Mouse (Mus musculus) forebrain, postnatal 0 days (tissue): ENCODE results near the gene Sfmbt2. TPM values are rescaled to one million over a fixed set of nuclear protein-coding genes. Genes with fewer than 3 reads are reported as not detected.

Source experiments
- ATAC-seq: fragments of 200-750 bp; cut with Nextera tagmentation; 2 replicates; pipeline ENCODE4 v1.8.0; 2017; ENCODE audit warnings: mild to moderate bottlenecking, moderate library complexity
- DNase-seq: peaks from one replicate; pipeline ENCODE4 v3.0.0-alpha.2; 2015
- H3K27ac ChIP-seq: fragments of 300-500 bp; sonication (generic); 2 replicates; pipeline ENCODE4 v1.5.1; 2014; ENCODE audit warnings: low read depth, mild to moderate bottlenecking, antibody characterized with exemption, low read length, moderate library complexity, mixed read lengths
- H3K27me3 ChIP-seq: fragments of 300-500 bp; sonication (generic); 2 replicates; pipeline ENCODE4 v1.6.1; 2014; ENCODE audit warnings: mild to moderate bottlenecking, low read length, mixed read lengths; ENCODE audit not compliant: insufficient read depth
- H3K36me3 ChIP-seq: fragments of 300-500 bp; sonication (generic); 2 replicates; pipeline ENCODE4 v1.6.1; 2014; ENCODE audit warnings: mild to moderate bottlenecking, moderate library complexity; ENCODE audit not compliant: insufficient read depth
- H3K4me1 ChIP-seq: fragments of 300-500 bp; sonication (generic); 2 replicates; pipeline ENCODE4 v1.6.1; 2014; ENCODE audit warnings: antibody characterized with exemption; ENCODE audit not compliant: insufficient read depth
- H3K4me2 ChIP-seq: fragments of 300-500 bp; sonication (generic); 2 replicates; pipeline ENCODE4 v1.6.1; 2014; ENCODE audit warnings: low read depth, mild to moderate bottlenecking, moderate library complexity
- H3K4me3 ChIP-seq: fragments of 300-500 bp; sonication (generic); 2 replicates; pipeline ENCODE4 v1.5.1; 2014; ENCODE audit warnings: low read depth, low read length, mixed read lengths
- H3K9ac ChIP-seq: fragments of 300-500 bp; sonication (generic); 2 replicates; pipeline ENCODE4 v1.6.1; 2014; ENCODE audit warnings: mild to moderate bottlenecking
- H3K9me3 ChIP-seq: fragments of 300-500 bp; sonication (generic); 2 replicates; pipeline ENCODE4 v1.6.1; 2016; ENCODE audit warnings: low read length
- CTCF ChIP-seq: sonication (generic); IDR thresholded peaks from 2 replicates; pipeline ENCODE4 v1.5.1; 2016; ENCODE audit warnings: antibody characterized with exemption, control low read depth, low read depth
- WGBS: fragments of 180-500 bp; shearing (Covaris S2); extraction: QIAGEN DNeasy Blood & Tissue Kit; methylation state at CpG from one replicate; pipeline ENCODE4 v1.1.7; 2014; 5-methylcytosine and 5-hydroxymethylcytosine counted together
- polyA plus RNA-seq: library from polyadenylated mRNA; unstranded; fragments of >200 nt; fragmentation: Nextera tagmentation; extraction: Ambion mirVana; gene quantifications from 2 replicates; pipeline ENCODE4 v1.2.1, GENCODE M21; 2015
- total RNA-seq: library from RNA; depleted of rRNA; stranded (reverse); fragments of >200 nt; gene quantifications from 2 replicates; pipeline ENCODE4 v1.2.3, GENCODE M21; 2014

Gene Sfmbt2
- total and polyA plus RNA-seq, 2 experiments from 2014 or later = 2.2 to 6.4 TPM

GRCm38 (mm10) chr2:10371899-10372298 is 1.6 kb downstream of the Sfmbt2 start:
- no peak for DNase-seq
- Histone ChIP-seq H3K27me3 (peaks cover 67% of the 10 kb centered on the region), H3K27ac (no peak overlapping the region), H3K9ac (no peak overlapping the region), H3K4me1 (peaks cover 19% of the 10 kb centered on the region), H3K4me2 (peak overlapping the region; percentile 97), H3K9me3 (no peaks in the 10 kb centered on the region), H3K4me3 (peak overlapping the region; percentile 62), H3K36me3 (no peaks in the 10 kb centered on the region)
- under 1% methylated on average over 13 of the region's 18 CpGs for WGBS
- ATAC-seq = no peak
- no peak for TF ChIP-seq CTCF

GRCm38 (mm10) chr2:10372321-10372723 is 2.0 kb downstream of the Sfmbt2 start:
- peak; percentile 59 for TF ChIP-seq CTCF
- H3K27me3 ChIP-seq = peaks cover 63% of the 10 kb centered on the region
- H3K36me3 ChIP-seq = no peaks in the 10 kb centered on the region
- peak overlapping the region; percentile 97 for H3K4me2 ChIP-seq
- H3K4me1 ChIP-seq = peaks cover 19% of the 10 kb centered on the region
- DNase-seq (peak; percentile 87), ATAC-seq (peak; percentile 88)
- H3K9me3 ChIP-seq = no peaks in the 10 kb centered on the region
- H3K9ac ChIP-seq = peak overlapping the region; percentile 47; the same call in 1 of the 2 replicates
- 3% methylated on average over 31 of the region's 31 CpGs for WGBS
- no peak overlapping the region for H3K27ac ChIP-seq
- H3K4me3 ChIP-seq = peak overlapping the region; percentile 62

GRCm38 (mm10) chr2:10372776-10373507 is 2.6 kb downstream of the Sfmbt2 start:
- 0 out of 2 replicates have a peak overlapping the region, but pooled peaks have one; percentile 15 for H3K27ac ChIP-seq

GRCm38 (mm10) chr2:10373508-10374206 is 3.3 kb downstream of the Sfmbt2 start:
- Histone ChIP-seq H3K4me3 (peak overlapping the region; percentile 62), H3K27me3 (peaks cover 51% of the 10 kb centered on the region), H3K36me3 (no peaks in the 10 kb centered on the region), H3K9ac (peak overlapping the region; percentile 47), H3K4me2 (peak overlapping the region; percentile 97), H3K9me3 (no peaks in the 10 kb centered on the region), H3K4me1 (peaks cover 19% of the 10 kb centered on the region), H3K27ac (no peak overlapping the region)
- WGBS = under 1% methylated on average over 30 of the region's 30 CpGs
- DNase-seq = peak; percentile 43
- 0 out of 2 replicates have a peak, but pooled peaks have one; percentile 4 for ATAC-seq
- no peak for TF ChIP-seq CTCF

More at GRCm38 (mm10) chr2:10372776-10373507, 2.6 kb downstream of the Sfmbt2 start:
- Histone ChIP-seq H3K27me3 (peaks cover 59% of the 10 kb centered on the region), H3K36me3 (no peaks in the 10 kb centered on the region), H3K9me3 (no peaks in the 10 kb centered on the region), H3K9ac (peak overlapping the region; percentile 47), H3K4me2 (peak overlapping the region; percentile 97), H3K4me3 (peak overlapping the region; percentile 62), H3K4me1 (peaks cover 19% of the 10 kb centered on the region)
- WGBS = under 1% methylated on average over 35 of the region's 35 CpGs
- peak; percentile 19; the same call in 1 of the 2 replicates for ATAC-seq
- TF ChIP-seq CTCF = no peak
- DNase-seq = peak; percentile 35

- peak; percentile 69 for TF ChIP-seq CTCF
- Histone ChIP-seq H3K36me3 (no peaks in the 10 kb centered on the region), H3K4me1 (peaks cover 19% of the 10 kb centered on the region), H3K27ac (no peak overlapping the region), H3K4me3 (peak overlapping the region; percentile 62), H3K9me3 (no peaks in the 10 kb centered on the region), H3K27me3 (peaks cover 47% of the 10 kb centered on the region), H3K4me2 (peak overlapping the region; percentile 97), H3K9ac (peak overlapping the region; percentile 54)
- DNase-seq (peak; percentile 67), ATAC-seq (peak; percentile 76)
- 1% methylated on average over 34 of the region's 34 CpGs for WGBS
These were observed 4.1 kb downstream of the Sfmbt2 start for GRCm38 (mm10) chr2:10374207-10375023.

- H3K27ac ChIP-seq = no peak overlapping the region
- under 1% methylated on average over 22 of the region's 22 CpGs for WGBS
These were observed 4.7 kb downstream of the Sfmbt2 start for GRCm38 (mm10) chr2:10375024-10375372.

More at GRCm38 (mm10) chr2:10375024-10375372, 4.7 kb downstream of the Sfmbt2 start:
- peaks cover 19% of the 10 kb centered on the region for H3K4me1 ChIP-seq
- no peak for TF ChIP-seq CTCF
- peak; percentile 49 for ATAC-seq
- peak; percentile 73 for DNase-seq
- peak overlapping the region; percentile 97 for H3K4me2 ChIP-seq
- no peaks in the 10 kb centered on the region for H3K9me3 ChIP-seq
- H3K36me3 ChIP-seq = no peaks in the 10 kb centered on the region
- H3K4me3 ChIP-seq = peak overlapping the region; percentile 62
- H3K9ac ChIP-seq = peak overlapping the region; percentile 54
- peaks cover 41% of the 10 kb centered on the region for H3K27me3 ChIP-seq
